Mouse (Mus musculus) ES-E14 (cell line): ENCODE measurements at regions not wholly inside any gene's neighbourhood (a gene's known extent, or its start where the extent isn't known, plus 50 kb on each side); places are given as distances from the start of the nearest gene placed in this dataset.

Source experiments
- DNase-seq: peaks from one replicate; pipeline ENCODE4 v3.0.0-alpha.2; 2013; ENCODE audit warnings: low read depth, low spot score
- H3K27ac ChIP-seq: 2 replicates; pipeline ENCODE4 v1.5.1; 2012; ENCODE audit warnings: low read depth, mild to moderate bottlenecking, low read length, moderate library complexity, mixed read lengths; ENCODE audit not compliant: poor library complexity, insufficient read depth, severe bottlenecking
- H3K36me3 ChIP-seq: 2 replicates; pipeline ENCODE4 v1.6.1; 2012; ENCODE audit warnings: mild to moderate bottlenecking, low read length, moderate library complexity, mixed read lengths; ENCODE audit not compliant: control insufficient read depth, poor library complexity, insufficient read depth, severe bottlenecking
- H3K4me1 ChIP-seq, 2 experiments: fragments of 150-350 bp in 1 of 2; sonication (generic) in 1 of 2; 2 replicates each; pipeline ENCODE4 v1.6.1; 2012; ENCODE audit warnings: low read length in 2 of 2, mild to moderate bottlenecking in 1 of 2, mixed read lengths in 1 of 2; ENCODE audit not compliant: control insufficient read depth in 2 of 2, insufficient read depth in 2 of 2, poor library complexity in 1 of 2
- H3K4me3 ChIP-seq, 2 experiments: fragments of 150-350 bp in 1 of 2; sonication (generic) in 1 of 2; 2 replicates each; pipeline ENCODE4 v1.5.1; 2012; ENCODE audit warnings: low read length in 2 of 2, low read depth in 1 of 2, mild to moderate bottlenecking in 1 of 2, mixed read lengths in 1 of 2; ENCODE audit not compliant: insufficient read depth in 1 of 2, poor library complexity in 1 of 2, severe bottlenecking in 1 of 2
- H3K9ac ChIP-seq: 2 replicates; pipeline ENCODE4 v1.6.1; 2012; ENCODE audit warnings: low read depth, mild to moderate bottlenecking, low read length, mixed read lengths; ENCODE audit not compliant: poor library complexity, insufficient read depth, severe bottlenecking
- H3K9me3 ChIP-seq: fragments of 150-350 bp; sonication (generic); 2 replicates; pipeline ENCODE4 v1.6.1; 2012; ENCODE audit warnings: low read depth, mild to moderate bottlenecking, low read length; ENCODE audit not compliant: control insufficient read depth, insufficient read depth
- CHD2 ChIP-seq: IDR thresholded peaks from 2 replicates; pipeline ENCODE4 v1.6.1; 2014; ENCODE audit warnings: mild to moderate bottlenecking, low read depth, low read length, inconsistent platforms
- HCFC1 ChIP-seq: IDR thresholded peaks from 2 replicates; pipeline ENCODE4 v1.6.1; 2012; ENCODE audit warnings: low read length, inconsistent platforms, borderline replicate concordance; ENCODE audit not compliant: insufficient read depth
- MAFK ChIP-seq: IDR thresholded peaks from 2 replicates; pipeline ENCODE4 v1.6.1; 2014; ENCODE audit warnings: mild to moderate bottlenecking, low read depth, low read length, inconsistent platforms; ENCODE audit not compliant: insufficient read depth
- ZC3H11A ChIP-seq: IDR thresholded peaks from 2 replicates; pipeline ENCODE4 v1.6.1; 2012; ENCODE audit warnings: low read depth, mild to moderate bottlenecking, inconsistent platforms, low read length, borderline replicate concordance
- ZNF384 ChIP-seq: IDR thresholded peaks from 2 replicates; pipeline ENCODE4 v1.6.1; 2012; ENCODE audit warnings: low read depth, low read length, inconsistent platforms
- in situ Hi-C, 2 experiments: fragments of 600-800 bp; cut with MboI; formaldehyde crosslinking; loops; one replicate each; pipeline ENCODE4 v1.15.1; 2025; ENCODE audit warnings: low sequenced_read_pairs in 2 of 2, inconsistent platforms in 1 of 2; ENCODE audit not compliant: unreplicated experiment in 2 of 2

DNA sequence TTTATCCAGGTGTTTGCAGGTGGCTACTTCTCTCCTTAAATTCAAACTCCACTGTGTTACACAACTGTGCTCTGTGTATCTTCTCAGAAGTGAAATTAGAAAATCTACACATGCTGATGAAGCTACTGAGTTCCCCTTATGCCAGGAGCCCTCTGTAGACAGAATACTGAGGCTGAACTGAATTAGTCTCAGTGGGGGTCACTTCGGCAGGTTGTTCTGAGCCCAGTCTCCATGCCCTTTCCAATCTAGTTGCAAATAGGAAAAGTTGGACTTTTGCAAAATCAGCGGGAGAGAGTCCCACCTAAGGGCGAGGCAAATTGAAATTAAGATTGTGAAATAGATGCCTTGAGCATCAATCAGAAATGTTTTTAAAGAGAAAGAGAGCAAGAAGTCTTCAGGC lies 833.1 kb upstream of the 4930412O13Rik start:
- TF ChIP-seq MAFK = no peak
- no peak for TF ChIP-seq ZNF384
- no peak for TF ChIP-seq CHD2
- no peak for TF ChIP-seq ZC3H11A
- no peak for TF ChIP-seq HCFC1

GRCm38 (mm10) chr2:9073851-9074250 lies 807.2 kb upstream of the 4930412O13Rik start:
- Histone ChIP-seq H3K9me3 (no peaks in the 10 kb centered on the region), H3K4me3 (no peak overlapping the region), H3K36me3 (no peaks in the 10 kb centered on the region), H3K4me1 (no peaks in the 10 kb centered on the region), H3K9ac (no peak overlapping the region), H3K27ac (no peak overlapping the region)
- in situ Hi-C loops = no loop called here
- no peak for DNase-seq
- no peak for TF ChIP-seq CHD2
- no peak for TF ChIP-seq HCFC1
- TF ChIP-seq ZC3H11A = no peak
- TF ChIP-seq MAFK = no peak
- TF ChIP-seq ZNF384 = no peak

More for the DNA sequence above, 833.1 kb upstream of the 4930412O13Rik start:
- no peaks in the 10 kb centered on the region for H3K4me1 ChIP-seq
- in situ Hi-C loops = no loop called here
- no peak overlapping the region for H3K9ac ChIP-seq
- H3K9me3 ChIP-seq = no peaks in the 10 kb centered on the region
- H3K27ac ChIP-seq = no peak overlapping the region
- H3K36me3 ChIP-seq = no peaks in the 10 kb centered on the region
- DNase-seq = no peak
- no peak overlapping the region for H3K4me3 ChIP-seq

DNA sequence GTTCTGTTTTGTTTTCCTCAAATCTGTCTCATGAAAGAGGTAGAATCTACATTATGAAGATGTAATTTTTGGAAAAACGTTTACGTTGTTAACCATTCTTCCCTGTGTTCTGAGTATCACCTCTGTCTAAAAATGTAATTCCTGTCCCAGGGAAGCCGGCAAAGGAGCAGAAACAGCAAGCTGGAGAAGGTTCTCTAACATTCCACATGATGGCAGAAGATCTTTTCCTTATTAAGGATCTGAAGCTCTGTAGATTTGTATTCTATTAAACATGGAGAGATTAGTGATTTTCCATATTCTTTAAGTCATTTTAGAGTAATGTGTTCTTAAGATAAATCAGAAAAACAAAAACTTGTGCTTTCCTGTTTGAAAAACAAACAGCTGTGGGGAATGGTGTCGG lies 802.9 kb upstream of the 4930412O13Rik start:
- no peaks in the 10 kb centered on the region for H3K9me3 ChIP-seq
- TF ChIP-seq MAFK = no peak
- no peak for TF ChIP-seq ZC3H11A
- no peak for TF ChIP-seq CHD2
- TF ChIP-seq ZNF384 = no peak
- TF ChIP-seq HCFC1 = no peak
- H3K9ac ChIP-seq = no peak overlapping the region
- no peak overlapping the region for H3K4me3 ChIP-seq
- in situ Hi-C loops = no loop called here
- DNase-seq = no peak
- no peaks in the 10 kb centered on the region for H3K4me1 ChIP-seq
- no peak overlapping the region for H3K27ac ChIP-seq
- H3K36me3 ChIP-seq = no peaks in the 10 kb centered on the region

- no peak overlapping the region for H3K4me3 ChIP-seq
- in situ Hi-C loops = no loop called here
- no peaks in the 10 kb centered on the region for H3K4me1 ChIP-seq
- no peak for DNase-seq
- no peaks in the 10 kb centered on the region for H3K36me3 ChIP-seq
- H3K9ac ChIP-seq = no peak overlapping the region
- no peak for TF ChIP-seq ZC3H11A
- TF ChIP-seq ZNF384 = no peak
- H3K27ac ChIP-seq = no peak overlapping the region
- H3K9me3 ChIP-seq = no peaks in the 10 kb centered on the region
Measured at GRCm38 (mm10) chr2:9081746-9082145, 799.3 kb upstream of the 4930412O13Rik start.

GRCm38 (mm10) chr2:9095317-9095716 lies 785.7 kb upstream of the 4930412O13Rik start:
- DNase-seq = no peak
- no peak overlapping the region for H3K27ac ChIP-seq
- no peaks in the 10 kb centered on the region for H3K4me1 ChIP-seq
- in situ Hi-C loops = no loop called here
- no peak overlapping the region for H3K9ac ChIP-seq
- no peaks in the 10 kb centered on the region for H3K36me3 ChIP-seq
- H3K4me3 ChIP-seq = no peak overlapping the region
- no peaks in the 10 kb centered on the region for H3K9me3 ChIP-seq
- TF ChIP-seq MAFK = no peak
- TF ChIP-seq ZNF384 = no peak
- TF ChIP-seq HCFC1 = no peak
- no peak for TF ChIP-seq ZC3H11A
- TF ChIP-seq CHD2 = no peak
